Mouse (Mus musculus) C2C12 (cell line): ENCODE measurements around the gene Gak.

Experiments used
- CTCF ChIP-seq: IDR thresholded peaks from one replicate; pipeline ENCODE4 v1.5.1; 2011; ENCODE audit not compliant: control insufficient read depth, insufficient read depth, insufficient read length
- FOSL1 ChIP-seq: IDR thresholded peaks from one replicate; pipeline ENCODE4 v1.8.0; 2011; ENCODE audit warnings: mild to moderate bottlenecking, low read length; ENCODE audit not compliant: poor library complexity, insufficient read depth, severe bottlenecking
- MAX ChIP-seq: IDR thresholded peaks from one replicate; pipeline ENCODE4 v1.6.1; 2011; ENCODE audit warnings: mild to moderate bottlenecking, control low read depth
- MYOD1 ChIP-seq: IDR thresholded peaks from one replicate; pipeline ENCODE4 v1.6.1; 2011; ENCODE audit warnings: low read depth; ENCODE audit not compliant: control insufficient read depth, insufficient read length
- MYOG ChIP-seq: IDR thresholded peaks from one replicate; pipeline ENCODE4 v1.6.1; 2011; ENCODE audit not compliant: control insufficient read depth, insufficient read length; ENCODE audit errors: extremely low read depth
- USF1 ChIP-seq: IDR thresholded peaks from one replicate; pipeline ENCODE4 v1.6.1; 2011; ENCODE audit warnings: low read depth, mild to moderate bottlenecking, control low read depth, moderate library complexity

GRCm38 (mm10) chr5:108521896-108522295 lies 107.7 kb downstream of the Gak start:
- no peak for TF ChIP-seq CTCF
- no peak for TF ChIP-seq MAX
- TF ChIP-seq USF1 = no peak
- TF ChIP-seq MYOD1 = no peak
- TF ChIP-seq MYOG = no peak
- no peak for TF ChIP-seq FOSL1
